Mouse (Mus musculus): ENCODE results near the gene Arpc5.

DNA sequence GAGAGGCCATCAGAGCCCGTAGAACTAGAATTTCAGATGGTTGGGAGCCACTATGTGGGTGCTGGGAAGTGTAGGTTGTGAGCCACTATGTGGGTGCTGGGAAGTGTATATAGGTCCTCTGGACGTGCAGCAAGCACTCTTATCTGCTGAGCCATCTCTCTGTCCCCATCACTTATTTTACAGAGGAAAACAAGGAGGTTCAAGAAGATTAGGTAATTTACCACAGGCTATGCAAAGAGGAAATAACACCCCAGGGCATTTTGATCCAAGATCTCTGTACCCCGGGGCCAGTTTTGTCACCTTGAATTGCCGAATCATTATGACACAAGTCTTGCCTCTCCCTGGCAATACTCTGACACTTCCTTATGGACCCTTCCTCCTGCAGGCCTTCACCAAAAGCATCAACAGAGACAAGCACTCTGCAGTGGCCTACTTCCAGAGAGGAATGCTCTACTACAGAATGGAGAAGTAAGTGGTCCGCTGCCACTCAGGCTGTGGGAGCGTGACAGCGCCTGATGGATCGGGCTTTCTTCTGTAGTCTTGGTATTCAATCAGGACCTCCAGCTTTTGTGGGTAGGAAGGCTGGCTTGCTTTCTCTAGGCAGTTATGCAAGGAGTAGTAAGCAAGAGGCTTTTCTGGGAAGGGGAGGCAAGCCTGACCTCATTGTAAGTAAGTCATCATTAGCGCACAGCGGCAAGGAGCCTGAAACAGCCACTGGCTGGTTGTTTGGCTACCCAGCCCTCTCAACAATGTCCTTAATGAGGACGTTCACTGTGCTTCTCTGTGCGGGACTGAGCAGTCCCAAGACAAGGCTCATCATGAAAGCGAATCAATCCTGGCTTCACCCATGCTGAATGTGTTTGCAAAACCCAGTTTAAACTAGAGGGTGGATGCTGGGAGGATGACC is 44.4 kb downstream of the Arpc5 start:
- TF ChIP-seq CTCF (IDR thresholded peaks at IDR 0.05; ENCODE audit: low read depth, low read length) (no peak), TAL1 (conservative IDR thresholded peaks at IDR 0.05; ENCODE audit: low read depth, low read length) (no peak), GATA1 (IDR thresholded peaks at IDR 0.05; ENCODE audit: borderline replicate concordance, low read length) (no peak), POLR2AphosphoS5 (IDR thresholded peaks at IDR 0.05; ENCODE audit: insufficient replicate concordance, low read depth, low read length) (no peak), GATA2 (IDR thresholded peaks at IDR 0.05; ENCODE audit: borderline replicate concordance, low read depth, low read length) (no peak)
